Mouse (Mus musculus) adrenal gland (tissue): ENCODE measurements at regions not wholly inside any gene's neighbourhood (a gene's known extent, or its start where the extent isn't known, plus 50 kb on each side); places are given as distances from the start of the nearest gene placed in this dataset.

Experiments
- intact Hi-C: fragments of 180-260 bp; cut with DNase I; formaldehyde crosslinking; loops from one replicate; pipeline ENCODE4 v1.15.1; 2025

DNA sequence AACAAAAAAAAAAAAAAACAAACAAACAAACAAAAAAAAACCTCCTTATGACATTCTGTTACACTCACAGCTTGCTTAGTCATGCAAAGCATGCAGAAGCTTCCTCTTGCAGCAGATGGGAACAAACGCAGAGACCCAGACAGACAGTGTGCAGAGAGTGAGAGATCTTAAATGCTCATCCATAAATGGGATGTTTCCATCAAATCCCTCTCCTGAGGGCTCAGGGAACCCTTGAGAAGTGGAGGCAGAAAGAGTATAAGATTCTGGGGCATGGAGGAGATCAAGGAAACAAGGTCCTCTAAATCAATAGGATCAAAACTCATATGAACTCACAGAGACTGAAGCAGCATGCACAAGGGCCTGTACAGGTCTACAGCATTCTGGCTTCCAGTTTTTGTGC, 52.5 kb downstream of the Adm start:
- intact Hi-C loops: no loop called here

DNA sequence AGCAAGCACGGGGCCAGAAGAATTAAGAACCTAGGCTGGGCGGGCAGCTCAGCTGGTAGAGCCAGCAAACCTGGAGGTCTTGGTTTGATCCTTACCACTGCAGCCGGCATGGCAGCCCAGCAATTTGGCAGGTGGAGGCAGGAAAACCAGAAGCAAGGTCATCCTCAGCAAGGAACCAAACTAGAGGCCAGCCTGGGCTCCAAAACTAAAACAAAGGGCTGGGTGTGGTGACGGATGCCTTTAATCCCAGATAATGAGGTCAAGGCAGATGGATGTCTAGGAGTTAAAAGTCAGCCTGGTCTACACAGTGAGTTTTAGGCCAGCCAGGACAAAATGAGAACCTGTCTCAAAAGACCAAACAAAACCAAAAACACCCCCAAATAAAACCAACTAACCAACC, 55.5 kb downstream of the Adm start:
- intact Hi-C loops: no loop called here

DNA sequence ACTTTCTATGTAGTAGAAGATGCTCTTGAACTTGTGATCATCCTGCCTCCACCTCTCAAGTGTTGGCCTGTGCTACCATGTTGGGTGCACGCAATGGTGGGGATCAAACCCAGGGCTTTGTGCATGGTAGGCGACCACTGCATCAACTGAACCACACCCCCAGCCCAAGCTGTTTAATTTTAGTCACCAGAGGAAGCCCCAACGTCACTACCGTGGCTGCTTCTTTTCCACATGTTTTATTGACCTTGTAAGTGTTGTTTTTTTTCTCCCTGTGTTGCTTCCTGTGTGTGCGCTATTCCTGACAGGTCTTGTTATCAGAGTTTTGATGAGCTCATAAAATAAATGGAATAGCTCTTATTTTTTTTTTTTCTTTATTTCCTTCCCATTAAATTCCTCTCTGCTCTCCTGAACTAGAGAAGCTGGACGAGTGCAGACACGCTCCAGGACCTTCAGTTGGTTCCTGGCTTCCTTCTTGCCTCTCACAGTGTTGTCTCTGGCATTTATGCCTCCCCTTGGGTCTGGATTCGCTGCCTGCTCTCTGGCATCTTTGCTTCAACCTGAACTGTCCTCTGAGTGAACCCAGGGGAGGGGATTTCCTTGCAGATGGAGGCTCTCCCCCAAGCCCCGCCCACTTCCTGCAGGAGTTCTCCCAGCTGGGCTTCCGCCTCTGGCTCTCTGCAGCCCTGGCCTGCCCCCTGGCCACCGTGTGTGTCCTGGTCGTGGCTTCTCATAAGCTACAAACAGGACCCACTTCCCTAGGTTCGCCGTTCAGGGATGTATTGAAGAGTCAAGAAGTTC, 61.6 kb downstream of the Adm start:
- intact Hi-C loops: no loop called here

DNA sequence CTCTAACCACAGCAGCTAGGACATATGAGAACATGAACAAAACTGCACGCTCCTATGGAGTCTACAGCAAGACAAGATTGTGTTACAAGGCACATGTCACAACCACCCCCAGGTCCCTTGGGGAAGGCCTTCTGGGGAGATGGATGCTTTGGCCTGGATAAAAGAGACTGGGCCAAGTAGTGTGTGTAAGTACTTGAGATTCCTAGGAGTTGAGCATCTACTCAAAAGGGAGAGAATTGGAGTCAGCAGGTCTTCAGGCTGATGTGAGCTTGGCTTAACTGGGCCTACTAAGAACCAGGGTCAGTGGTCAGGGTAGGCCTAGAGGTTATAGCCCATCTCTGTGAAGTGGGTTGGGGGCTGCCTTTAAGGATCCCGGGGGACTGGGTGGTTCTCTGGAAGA, 62.8 kb downstream of the Adm start:
- intact Hi-C loops: loop anchor here (5.0 kb wide), 1 partner anchor 33 kb away; no protein-coding TSS in a partner anchor

DNA sequence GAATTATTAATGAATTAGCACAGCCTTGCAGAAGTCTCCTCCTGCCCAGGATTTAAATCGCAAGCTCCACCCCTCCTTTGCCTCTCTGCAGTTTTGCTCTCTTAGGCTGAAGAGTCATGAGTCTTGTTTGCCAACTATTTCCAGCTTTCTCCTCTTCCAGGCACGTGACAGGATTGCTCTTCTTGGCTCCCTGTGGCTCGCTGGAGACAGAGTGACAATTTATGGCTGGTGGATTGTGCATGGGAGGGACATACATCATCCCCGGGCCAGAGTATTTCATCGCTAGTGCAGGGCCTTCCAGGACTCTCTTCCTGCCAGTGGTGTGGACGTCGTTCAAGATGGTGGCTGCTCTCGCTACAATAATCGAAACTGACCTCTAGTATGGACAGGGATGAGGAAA, 63.4 kb downstream of the Adm start:
- intact Hi-C loops: loop anchor here (5.0 kb wide), 1 partner anchor 34 kb away; no protein-coding TSS in a partner anchor

DNA sequence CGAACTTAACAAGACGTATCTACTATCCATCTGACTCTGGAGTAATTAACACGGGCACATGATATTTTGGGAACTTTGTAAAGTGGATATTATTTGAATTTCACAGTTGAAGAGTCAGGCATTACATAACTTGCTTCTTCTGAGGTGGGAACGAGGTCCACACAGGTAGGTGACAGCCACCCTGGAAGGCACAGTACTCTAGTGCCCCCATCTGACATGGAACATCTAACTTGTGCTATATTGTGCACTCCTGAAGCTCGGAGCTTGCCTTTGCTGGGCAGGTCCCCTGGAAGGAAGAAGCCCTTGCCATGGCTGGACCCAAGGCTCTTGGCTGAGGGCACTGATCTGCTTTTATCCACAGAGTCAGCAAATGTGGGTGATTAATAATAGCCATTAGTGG, 66.8 kb downstream of the Adm start:
- intact Hi-C loops: loop anchor here (5.0 kb wide), 1 partner anchor 37 kb away; no protein-coding TSS in a partner anchor

DNA sequence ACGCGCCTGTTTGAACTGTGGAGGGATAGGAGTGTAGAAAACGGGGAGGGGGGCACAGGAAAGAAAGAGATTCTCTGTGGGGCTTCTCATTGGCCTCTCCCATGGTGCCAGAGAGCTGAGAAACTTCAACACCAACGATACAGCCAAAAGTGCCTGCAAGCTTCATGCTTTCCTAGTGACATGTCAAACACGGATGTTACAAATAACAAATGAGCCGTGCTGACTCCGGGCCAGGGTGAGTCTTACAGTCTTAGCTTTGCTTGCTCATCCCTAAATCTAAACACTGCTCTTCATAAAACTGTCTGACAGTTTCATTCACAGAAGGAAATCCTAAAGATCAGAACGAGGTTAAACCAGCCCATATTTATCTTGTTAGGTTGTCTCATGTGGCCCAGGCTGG, 68.3 kb downstream of the Adm start:
- intact Hi-C loops: no loop called here

DNA sequence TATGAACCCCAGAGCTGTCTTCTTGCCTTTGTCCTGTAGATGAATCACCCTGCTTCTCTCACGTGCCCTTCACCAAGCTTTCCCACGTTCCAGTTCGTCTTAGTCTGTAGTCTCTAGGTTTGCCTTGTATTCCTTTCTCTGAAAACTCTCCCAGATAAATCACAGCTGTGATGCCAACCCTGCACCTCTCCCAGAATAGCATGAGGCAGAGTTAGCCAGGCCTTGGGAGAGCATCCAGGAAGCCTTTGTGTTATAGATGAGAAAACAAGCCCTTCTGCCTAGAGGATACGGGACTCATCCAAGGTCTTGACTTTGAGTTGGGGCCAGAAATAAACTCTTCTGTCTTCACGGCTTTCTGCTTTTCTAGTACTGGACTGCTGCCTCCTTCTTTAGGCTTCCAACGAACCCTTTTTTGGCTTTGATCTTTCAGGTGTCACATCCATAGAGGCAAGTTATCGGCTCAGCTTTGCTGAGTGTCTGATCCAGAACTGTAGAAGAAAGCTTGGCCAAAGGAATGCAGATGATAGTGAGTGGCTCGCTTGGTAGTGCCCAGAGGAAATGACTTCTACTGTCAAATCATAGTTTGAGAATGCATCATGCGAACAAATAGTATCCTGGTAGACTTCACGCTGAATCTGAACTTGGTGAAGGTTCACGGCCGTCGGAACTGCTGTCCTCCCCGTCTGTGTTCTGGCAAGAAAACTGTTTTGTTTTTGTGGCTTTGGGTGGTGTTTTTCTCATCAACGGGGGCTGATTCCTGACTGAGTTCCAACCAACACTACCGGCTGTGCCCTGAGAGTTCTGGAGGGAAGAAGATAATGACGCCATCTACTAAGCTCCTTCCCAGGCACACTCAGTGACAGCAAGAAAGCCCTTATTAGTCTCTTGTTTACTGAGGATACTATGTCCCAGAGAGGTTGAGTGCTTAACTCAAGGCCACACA, 69.5 kb upstream of the Ampd3 start:
- intact Hi-C loops: no loop called here

DNA sequence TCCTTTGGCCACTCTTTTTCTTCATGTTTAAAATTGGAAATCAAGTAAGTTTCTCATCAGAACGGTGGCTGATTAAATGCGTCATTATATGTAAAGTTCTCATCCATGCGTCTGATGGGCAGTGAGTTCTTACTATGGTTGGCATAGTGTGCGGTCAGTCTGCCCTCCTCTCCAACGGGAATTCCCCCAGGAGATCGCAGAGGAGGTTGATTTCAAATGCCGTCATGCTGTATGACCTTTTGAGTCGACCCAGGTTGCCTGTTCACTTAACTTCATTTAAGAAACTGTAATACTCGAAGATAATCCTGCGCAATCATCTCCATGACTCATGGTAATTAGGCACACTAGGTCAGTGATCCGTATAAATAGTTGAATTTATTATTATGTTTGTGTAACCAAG, 68.4 kb upstream of the Ampd3 start:
- intact Hi-C loops: no loop called here

DNA sequence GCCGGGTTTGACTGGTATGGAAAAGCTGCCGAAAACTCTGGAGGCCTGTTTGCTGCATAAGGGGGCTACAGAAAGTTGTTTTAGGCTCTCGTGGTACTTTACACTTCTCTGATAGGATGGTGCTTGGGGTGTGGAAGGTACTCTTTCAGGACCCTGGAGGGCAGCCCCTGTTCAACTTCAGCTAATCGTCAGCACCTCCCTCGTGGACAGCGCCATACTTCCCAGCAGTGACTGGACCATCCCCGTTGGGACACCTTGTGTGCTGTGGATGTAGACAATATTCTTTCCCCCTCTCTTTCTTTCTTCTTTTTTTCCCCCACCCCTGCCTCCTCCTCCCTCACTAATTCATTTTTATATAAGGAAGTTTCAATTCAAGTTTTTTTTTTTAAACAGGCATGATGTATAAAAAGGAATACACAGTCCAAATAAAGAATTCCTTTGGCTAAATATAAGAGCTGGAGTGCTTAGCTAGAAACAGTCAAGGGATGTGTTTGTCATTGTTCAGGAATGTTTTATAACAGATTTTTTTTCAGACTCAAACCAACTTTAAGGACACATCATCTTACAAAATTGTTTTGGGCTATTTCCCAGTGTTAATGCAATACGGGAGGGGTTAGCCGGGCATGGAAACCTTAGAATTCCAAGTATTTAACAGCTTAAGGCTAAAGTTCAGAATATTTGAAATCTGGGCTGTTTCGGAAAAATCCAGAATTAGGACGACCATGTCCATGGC, 66.2 kb upstream of the Ampd3 start:
- intact Hi-C loops: no loop called here

DNA sequence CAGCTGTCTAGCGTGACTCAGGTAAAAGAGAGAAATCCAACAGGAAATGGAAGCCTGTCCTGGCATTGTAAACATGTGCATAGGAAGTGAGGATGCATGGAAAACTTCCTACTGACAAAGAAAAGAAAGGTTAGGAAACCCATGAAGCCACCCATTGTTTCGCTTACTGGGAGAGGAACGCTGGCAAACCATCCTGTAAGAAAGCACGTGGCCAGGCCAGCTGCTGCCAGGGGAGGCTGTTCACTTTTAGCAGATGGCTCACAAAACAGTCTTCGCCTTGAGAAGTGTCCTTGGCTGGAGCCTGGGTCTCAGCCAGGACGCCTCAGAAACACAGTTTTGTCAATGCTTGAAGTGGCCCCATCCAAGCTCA, 65.6 kb upstream of the Ampd3 start:
- intact Hi-C loops: no loop called here

DNA sequence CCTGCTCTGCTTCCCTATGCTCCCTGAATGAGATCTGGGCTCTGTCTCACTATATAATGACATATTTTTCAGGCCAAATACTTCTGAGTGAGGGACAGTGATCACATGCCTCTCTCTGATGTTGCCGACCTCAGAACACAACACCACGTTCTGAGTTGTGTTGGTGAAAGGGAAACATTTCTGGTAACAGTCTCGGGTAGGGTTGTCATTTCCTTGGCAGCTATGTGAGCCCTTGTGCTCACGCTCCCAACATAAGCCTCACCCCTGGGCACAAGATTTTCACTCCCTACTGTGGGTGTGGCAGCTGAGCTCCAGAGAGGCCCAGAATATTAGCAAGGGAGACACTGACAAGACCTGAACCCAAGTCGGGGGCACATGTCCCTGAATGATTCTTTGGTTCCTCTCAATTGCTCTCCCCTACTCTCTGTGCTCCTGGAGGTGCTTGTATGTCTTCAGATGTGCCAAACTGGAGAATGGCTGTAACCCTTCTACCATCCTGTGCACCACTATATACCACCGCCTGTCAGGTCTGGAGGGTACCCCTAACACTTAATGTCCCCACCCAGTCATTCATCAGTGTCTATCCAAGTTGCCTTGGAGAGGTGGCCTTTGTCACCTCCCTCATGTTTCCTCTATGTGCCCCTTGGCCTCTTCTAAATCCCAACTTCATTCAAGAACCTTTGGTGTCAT, 62.5 kb upstream of the Ampd3 start:
- intact Hi-C loops: no loop called here

DNA sequence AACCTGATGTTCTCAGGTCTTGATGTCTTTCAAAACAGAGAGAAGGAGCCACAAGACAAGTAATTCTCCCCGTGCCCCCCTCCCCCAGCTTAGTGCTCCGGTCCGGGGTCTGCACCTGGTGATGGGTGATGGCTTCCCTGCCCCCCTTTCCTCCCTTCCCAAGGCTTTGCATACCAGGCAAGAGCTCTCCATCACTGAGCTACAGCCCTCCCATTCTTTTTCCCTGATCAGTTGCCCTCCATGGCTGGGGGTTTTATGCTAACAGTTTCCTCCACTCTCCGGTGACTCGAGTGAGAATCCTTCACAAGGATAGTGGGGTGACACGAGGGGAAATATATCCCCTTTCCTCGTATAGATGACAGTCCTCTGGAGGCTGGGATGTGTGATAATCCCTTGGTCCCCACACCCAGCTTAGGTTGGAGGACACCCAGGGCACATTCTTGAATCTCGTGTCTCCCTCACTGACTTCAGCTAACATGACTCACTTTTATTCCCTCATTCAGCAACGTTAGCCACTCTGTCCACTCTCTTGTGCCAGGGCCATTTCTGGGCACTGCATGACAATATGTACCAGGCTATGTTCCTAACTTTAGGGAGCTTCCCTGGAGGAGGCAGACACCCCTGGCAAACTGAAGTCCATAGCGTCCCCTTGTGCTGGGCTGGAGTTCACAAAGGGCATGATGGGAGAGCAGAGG, 61.9 kb upstream of the Ampd3 start:
- intact Hi-C loops: no loop called here

DNA sequence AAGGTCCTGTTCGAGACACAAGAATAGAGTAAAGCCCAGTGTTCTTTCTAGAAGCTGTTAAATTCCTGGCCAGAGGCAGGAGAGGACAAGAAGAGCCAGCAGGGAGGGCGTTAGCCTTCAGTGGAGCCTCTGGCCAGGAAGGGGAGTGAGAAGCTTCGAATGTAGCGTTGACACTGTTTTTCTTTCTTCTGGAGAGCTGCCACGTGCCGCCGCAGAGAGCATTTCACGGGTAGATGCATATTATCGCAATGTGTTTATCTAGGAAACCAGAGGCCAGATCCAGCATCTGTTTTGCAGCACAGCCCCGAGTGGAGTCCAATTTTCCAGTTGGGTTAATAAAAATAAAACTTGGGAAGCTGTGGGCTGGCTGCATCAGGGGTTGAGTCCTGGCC, 61.3 kb upstream of the Ampd3 start:
- intact Hi-C loops: no loop called here

DNA sequence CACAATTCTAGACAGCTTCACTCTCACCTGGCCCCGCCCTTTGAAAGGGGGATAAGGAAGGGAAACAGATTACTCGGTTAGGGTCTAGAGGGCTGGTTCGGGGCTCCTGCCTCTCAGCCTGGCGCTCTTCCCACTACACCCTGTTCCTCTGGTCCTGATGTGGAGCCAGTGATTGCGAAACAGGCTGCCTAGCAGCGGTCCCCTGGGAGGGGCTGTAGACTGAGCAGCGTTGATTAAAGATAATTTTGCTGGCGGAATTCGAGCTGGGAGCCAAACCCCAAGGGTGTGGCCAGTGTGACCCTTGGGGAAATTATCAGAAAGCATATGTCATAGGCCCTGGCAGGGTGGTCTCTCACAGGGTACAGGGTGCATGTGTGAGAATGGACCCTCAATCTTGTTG, 59.9 kb upstream of the Ampd3 start:
- intact Hi-C loops: no loop called here

DNA sequence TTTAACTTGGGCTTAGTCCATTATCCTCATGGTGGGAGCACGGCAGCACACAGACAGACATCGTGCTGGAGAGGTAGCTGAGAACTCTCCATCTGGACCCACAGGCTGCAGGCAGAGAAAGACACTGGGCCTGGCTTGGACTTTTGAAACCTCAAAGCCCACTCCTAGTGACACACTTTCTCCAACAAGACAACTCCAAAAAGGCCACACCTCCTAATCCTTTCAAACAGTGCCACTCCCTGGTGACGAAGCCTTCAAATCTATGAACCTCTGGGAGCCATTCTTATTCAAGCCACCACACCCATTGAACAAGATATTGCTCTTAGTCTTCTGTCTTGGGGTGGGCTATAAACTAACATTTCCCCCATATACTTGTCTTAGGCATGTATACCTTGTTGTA, 59.2 kb upstream of the Ampd3 start:
- intact Hi-C loops: no loop called here

DNA sequence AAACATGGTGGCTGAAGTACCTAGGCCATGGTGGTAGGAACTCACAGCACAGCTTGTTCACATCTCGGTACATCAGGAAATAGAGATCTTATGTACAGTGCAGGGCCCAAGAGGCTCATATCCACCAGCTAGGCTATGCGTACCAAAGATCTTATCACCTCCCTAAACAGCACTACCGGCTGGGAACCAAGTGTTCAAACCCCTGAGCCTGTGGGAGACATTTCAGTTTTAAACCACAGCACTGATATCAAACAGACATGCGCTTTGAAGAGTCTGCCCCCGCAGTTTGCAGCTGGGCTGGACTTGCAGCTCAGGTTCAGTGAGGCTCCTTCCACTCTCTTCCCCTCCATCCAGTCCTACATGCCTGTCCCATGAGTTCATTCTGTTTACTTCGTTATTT, 58.4 kb upstream of the Ampd3 start:
- intact Hi-C loops: no loop called here

DNA sequence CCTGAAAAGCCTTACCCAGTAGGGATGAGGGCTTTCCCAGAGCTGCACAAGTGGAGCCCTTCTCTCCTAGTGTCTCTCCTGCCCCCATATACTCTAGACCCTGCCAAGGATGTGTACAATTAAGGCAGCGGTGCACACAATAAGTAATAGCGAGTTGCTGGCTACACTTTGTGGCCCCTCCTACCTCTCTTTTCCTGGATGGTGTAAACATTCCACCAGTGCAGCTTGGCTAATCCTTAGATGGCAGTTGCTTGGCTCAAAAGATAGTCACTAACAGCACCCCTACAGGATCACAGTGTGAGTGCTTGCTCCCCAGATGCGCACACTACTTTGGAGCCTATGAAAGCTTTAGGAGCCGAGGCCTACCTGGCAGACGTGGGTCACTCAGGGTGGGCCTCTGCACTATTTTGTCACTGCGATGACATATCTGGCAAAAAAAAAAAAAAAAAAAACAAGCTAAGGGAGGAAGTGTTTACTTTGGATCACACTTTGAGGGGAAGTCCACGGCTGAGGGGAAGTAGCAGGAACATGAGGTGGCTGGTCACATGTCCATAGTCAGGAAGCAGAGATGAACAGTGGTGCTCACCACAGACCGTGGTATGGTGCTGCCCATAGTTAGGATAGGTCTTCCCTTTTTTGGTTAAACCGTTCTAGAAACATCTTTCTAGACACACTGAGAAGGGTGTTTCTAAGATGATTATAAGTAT, 57.6 kb upstream of the Ampd3 start:
- intact Hi-C loops: no loop called here

DNA sequence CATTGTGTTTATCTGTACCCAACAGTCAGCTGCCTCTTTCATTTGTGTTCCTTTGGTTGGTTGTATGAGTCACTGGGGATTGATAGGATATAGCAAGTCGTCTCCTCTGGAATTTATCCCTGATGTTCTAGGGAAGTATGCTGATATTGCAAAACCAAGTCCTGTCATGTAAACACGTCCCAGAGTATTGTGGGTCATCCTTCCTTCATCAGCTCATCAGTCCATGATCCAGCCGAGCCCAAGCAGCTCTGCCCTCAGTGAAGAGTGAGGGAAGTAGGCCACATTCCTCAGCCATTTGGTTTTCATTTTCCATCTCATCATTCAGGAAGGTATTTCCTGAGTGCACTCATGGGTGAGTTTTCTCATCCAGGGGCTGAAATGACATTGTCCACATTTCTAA, 54.3 kb upstream of the Ampd3 start:
- intact Hi-C loops: no loop called here

DNA sequence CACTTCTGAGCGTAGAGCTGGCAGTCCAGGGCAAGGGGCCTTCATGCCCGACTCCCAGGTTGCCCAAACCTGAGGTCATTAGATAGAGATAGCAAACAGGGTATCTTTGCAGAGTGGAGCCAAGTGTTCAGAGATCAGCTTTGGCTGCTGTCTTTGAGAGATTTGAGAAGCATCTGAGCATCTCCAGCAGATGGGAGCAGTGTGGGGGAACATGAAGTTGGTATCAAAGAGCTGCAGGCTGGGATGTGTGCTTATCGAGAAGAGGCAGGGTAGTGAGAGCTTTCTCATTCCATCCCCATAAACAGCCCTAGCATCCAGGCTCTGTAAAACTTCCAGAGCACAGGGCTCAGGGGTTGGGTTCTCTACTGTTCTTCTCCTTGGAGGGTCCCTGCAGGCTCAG, 52.9 kb upstream of the Ampd3 start:
- intact Hi-C loops: no loop called here
